Mouse (Mus musculus) leukemia stem cell, adult 10-12 weeks (primary cell): ENCODE data around the gene H2al1c. TPM values are rescaled to one million over a fixed set of nuclear protein-coding genes. Genes with fewer than 3 reads are reported as not detected.

Experiments
- polyA plus RNA-seq: library from polyadenylated mRNA; stranded (reverse); fragments of >175 nt; gene quantifications from 2 replicates; pipeline ENCODE4 v1.2.3, GENCODE M21; 2012; ENCODE audit warnings: low replicate concordance

Gene H2al1c
- not detected in 2 replicates for polyA plus RNA-seq

GRCm38 (mm10) chrX:11305355-11305754 lies at the start of gene H2al1c:
Gene H2al1c (plus strand): TSS chrX:11305655.

GRCm38 (mm10) chrX:11298957-11299356 lies 6.5 kb upstream of the H2al1c start, which contains the start of gene H2al1a:
Gene H2al1a (plus strand): TSS chrX:11299257.

DNA sequence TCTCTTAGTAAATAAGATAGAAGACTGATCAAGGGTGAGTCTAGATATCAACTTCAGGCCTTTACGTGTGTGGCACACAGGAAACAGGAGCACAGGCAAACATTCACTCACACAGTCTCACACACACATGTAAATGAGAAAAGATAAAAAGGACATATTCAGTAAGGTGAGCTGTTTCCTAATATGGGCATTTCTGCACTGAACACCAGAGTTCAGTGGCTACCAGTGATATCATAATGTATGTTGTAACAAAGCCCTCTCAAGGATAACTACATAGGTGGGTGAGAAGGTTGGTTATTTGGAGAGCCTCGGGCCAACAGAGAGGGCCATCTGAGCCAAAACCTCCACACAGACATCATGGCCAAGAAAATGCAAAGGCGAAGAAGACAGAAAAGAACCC lies 3.3 kb upstream of the H2al1c start, which contains the start of gene H2al1b:
Gene H2al1b, plus strand, starts transcription at position 301 of the 400 bp plus-strand sequence.

DNA sequence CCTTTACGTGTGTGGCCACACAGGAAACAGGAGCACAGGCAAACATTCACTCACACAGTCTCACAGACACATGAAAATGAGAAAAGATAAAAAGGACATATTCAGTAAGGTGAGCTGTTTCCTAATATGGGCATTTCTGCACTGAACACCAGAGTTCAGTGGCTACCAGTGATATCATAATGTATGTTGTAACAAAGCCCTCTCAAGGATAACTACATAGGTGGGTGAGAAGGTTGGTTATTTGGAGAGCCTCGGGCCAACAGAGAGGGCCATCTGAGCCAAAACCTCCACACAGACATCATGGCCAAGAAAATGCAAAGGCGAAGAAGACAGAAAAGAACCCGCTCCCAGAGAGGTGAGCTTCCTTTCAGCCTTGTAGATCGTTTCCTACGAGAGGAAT lies 3.1 kb downstream of the H2al1c start, which contains the start of gene H2al1d:
Gene H2al1d, plus strand, starts transcription at position 301 of the 400 bp plus-strand sequence.

GRCm38 (mm10) chrX:11311634-11312033 lies 6.2 kb downstream of the H2al1c start, which contains the start of gene H2al1e:
Gene H2al1e (plus strand): TSS chrX:11311934.

DNA sequence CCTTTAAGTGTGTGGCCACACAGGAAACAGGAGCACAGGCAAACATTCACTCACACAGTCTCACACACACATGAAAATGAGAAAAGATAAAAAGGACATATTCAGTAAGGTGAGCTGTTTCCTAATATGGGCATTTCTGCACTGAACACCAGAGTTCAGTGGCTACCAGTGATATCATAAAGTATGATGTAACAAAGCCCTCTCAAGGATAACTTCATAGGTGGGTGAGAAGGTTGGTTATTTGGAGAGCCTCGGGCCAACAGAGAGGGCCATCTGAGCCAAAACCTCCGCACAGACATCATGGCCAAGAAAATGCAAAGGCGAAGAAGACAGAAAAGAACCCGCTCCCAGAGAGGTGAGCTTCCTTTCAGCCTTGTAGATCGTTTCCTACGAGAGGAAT lies 9.4 kb downstream of the H2al1c start, which contains the start of gene H2al1f:
Gene H2al1f, plus strand, starts transcription at position 301 of the 400 bp plus-strand sequence.

GRCm38 (mm10) chrX:11317956-11318355 lies 12.5 kb downstream of the H2al1c start, which contains the start of gene H2al1g:
Gene H2al1g (plus strand): TSS chrX:11318256.

GRCm38 (mm10) chrX:11321192-11321591 lies 15.7 kb downstream of the H2al1c start, which contains the start of gene H2al1h:
Gene H2al1h (plus strand): TSS chrX:11321492.

GRCm38 (mm10) chrX:11324359-11324758 lies 18.9 kb downstream of the H2al1c start, which contains the start of gene H2al1i:
Gene H2al1i (plus strand): TSS chrX:11324659.

DNA sequence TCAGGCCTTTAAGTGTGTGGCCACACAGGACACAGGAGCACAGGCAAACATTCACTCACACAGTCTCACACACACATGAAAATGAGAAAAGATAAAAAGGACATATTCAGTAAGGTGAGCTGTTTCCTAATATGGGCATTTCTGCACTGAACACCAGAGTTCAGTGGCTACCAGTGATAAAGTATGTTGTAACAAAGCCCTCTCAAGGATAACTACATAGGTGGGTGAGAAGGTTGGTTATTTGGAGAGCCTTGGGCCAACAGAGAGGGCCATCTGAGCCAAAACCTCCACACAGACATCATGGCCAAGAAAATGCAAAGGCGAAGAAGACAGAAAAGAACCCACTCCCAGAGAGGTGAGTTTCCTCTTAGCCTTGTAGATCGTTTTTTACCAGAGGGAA lies 22.1 kb downstream of the H2al1c start, which contains the start of gene H2al1j:
Gene H2al1j, plus strand, starts transcription at position 301 of the 400 bp plus-strand sequence.

Other genes starting within 250 kb of the H2al1c start
- gene H2al1a, start 6.4 kb upstream of the H2al1c start, polyA plus RNA-seq: not detected in 2 replicates
- gene H2al1b, start 3.2 kb upstream of the H2al1c start, polyA plus RNA-seq: not detected in 2 replicates
- not detected in 2 replicates for gene H2al1d, start 3.2 kb downstream of the H2al1c start, polyA plus RNA-seq
- not detected in 2 replicates for gene H2al1e, start 6.3 kb downstream of the H2al1c start, polyA plus RNA-seq
- not detected in 2 replicates for gene H2al1f, start 9.5 kb downstream of the H2al1c start, polyA plus RNA-seq
- gene H2al1g, start 12.6 kb downstream of the H2al1c start, polyA plus RNA-seq: not detected in 2 replicates
- not detected in 2 replicates for gene H2al1h, start 15.8 kb downstream of the H2al1c start, polyA plus RNA-seq
- not detected in 2 replicates for gene H2al1i, start 19.0 kb downstream of the H2al1c start, polyA plus RNA-seq
- not detected in 2 replicates for gene H2al1j, start 22.2 kb downstream of the H2al1c start, polyA plus RNA-seq